Mouse (Mus musculus): ENCODE results near the gene Iqcg.

The Iqcg gene

GRCm38 (mm10) chr16:33048686-33049085 lies 7.3 kb downstream of the Iqcg start:
- DNase-seq: no peak

GRCm38 (mm10) chr16:33048004-33048403 lies 8.0 kb downstream of the Iqcg start:
- no peak for DNase-seq

- no peak for DNase-seq
Observed at GRCm38 (mm10) chr16:33043268-33043667, 12.8 kb downstream of the Iqcg start.

- no peak for DNase-seq
Observed at GRCm38 (mm10) chr16:33042682-33043081, 13.3 kb downstream of the Iqcg start.

GRCm38 (mm10) chr16:33036006-33036405 lies 20.0 kb downstream of the Iqcg start:
- no peak for DNase-seq

- DNase-seq: no peak
Observed at GRCm38 (mm10) chr16:33026357-33026756, 29.7 kb downstream of the Iqcg start.

- peak; percentile 67 for DNase-seq
Observed at GRCm38 (mm10) chr16:33024456-33025104, 31.4 kb downstream of the Iqcg start.

- DNase-seq: peak; percentile 81
Observed at GRCm38 (mm10) chr16:33023750-33024149, 32.3 kb downstream of the Iqcg start.

GRCm38 (mm10) chr16:33021381-33021780 lies 34.6 kb downstream of the Iqcg start:
- no peak for DNase-seq

- DNase-seq: no peak
Observed at GRCm38 (mm10) chr16:33019117-33019770, 36.8 kb downstream of the Iqcg start.

- no peak for DNase-seq
Observed at GRCm38 (mm10) chr16:33017677-33018349, 38.2 kb downstream of the Iqcg start.

GRCm38 (mm10) chr16:33015986-33016385 lies 40.0 kb downstream of the Iqcg start:
- no peak for DNase-seq

- no peak for DNase-seq
Observed at GRCm38 (mm10) chr16:33015396-33015907, 40.6 kb downstream of the Iqcg start.

GRCm38 (mm10) chr16:33014921-33015320 lies 41.1 kb downstream of the Iqcg start:
- no peak for DNase-seq

GRCm38 (mm10) chr16:33013801-33014200 lies 42.2 kb downstream of the Iqcg start:
- no peak for DNase-seq

GRCm38 (mm10) chr16:33010166-33010565 lies 45.9 kb downstream of the Iqcg start:
- DNase-seq: peak; percentile 59

GRCm38 (mm10) chr16:33007436-33007835 lies 48.6 kb downstream of the Iqcg start:
- DNase-seq: no peak

GRCm38 (mm10) chr16:33006888-33007287 lies 49.1 kb downstream of the Iqcg start:
- DNase-seq: no peak

- DNase-seq: no peak
Observed at GRCm38 (mm10) chr16:33005216-33005615, 50.8 kb downstream of the Iqcg start.

GRCm38 (mm10) chr16:32992158-32992557 lies 63.9 kb downstream of the Iqcg start:
- DNase-seq: no peak

GRCm38 (mm10) chr16:32984631-32985030 lies 71.4 kb downstream of the Iqcg start:
- no peak for DNase-seq

- DNase-seq: no peak
Observed at GRCm38 (mm10) chr16:32981405-32981804, 74.6 kb downstream of the Iqcg start.

GRCm38 (mm10) chr16:32980227-32980626 lies 75.8 kb downstream of the Iqcg start:
- DNase-seq: no peak

- DNase-seq: no peak
Observed at GRCm38 (mm10) chr16:32973047-32973446, 83.0 kb downstream of the Iqcg start.
